In genomic region chr14:17927469-17927868, GRCm38 (mm10) we compare ENCODE assay signal across 9 mouse cellular contexts.
DNase-seq lines count a peak whose midpoint lies in the region; ATAC-seq and TF ChIP-seq lines count a peak whose summit lies in the region.
"Had no signal": no experiment of that assay in that cellular context is flagged by ENCODE, and none has a peak within 500 bp of the region (broad histone marks: within the 10 kb centered on the region; RNA-seq: fewer than 3 reads in every experiment).

No protein-coding gene starts in this region.

- in situ Hi-C loops in CH12.LX (cut with MboI; ENCODE audit: low pct_ligation_motif_present, low pct_unique_long_range_greater_than_20kb, low sequenced_read_pairs): no loop called here

- no peak for ATAC-seq in embryonic facial prominence, embryonic 11.5 days (replicated peaks; ENCODE audit: insufficient number of reproducible peaks, low FRiP score, low TSS enrichment, low read depth)

- no peak for TF ChIP-seq EP300 in CH12.LX (IDR thresholded peaks at IDR 0.05; ENCODE audit: low read length)

- H3K79me2 ChIP-seq in CH12.LX (replicated peaks; ENCODE audit: control insufficient read depth, extremely low read depth, insufficient read depth, poor library complexity, severe bottlenecking): no peaks in the 10 kb centered on the region

- peak; percentile 59 for TF ChIP-seq RAD21 in CH12.LX (IDR thresholded peaks at IDR 0.05; ENCODE audit: low read depth, low read length)

- no peak overlapping the region for H3K9ac ChIP-seq in embryonic facial prominence, embryonic 11.5 days (replicated peaks; ENCODE audit: low read length)
- no peak overlapping the region for H3K9ac ChIP-seq in CH12.LX (ENCODE audit: insufficient read depth, low read depth)

- H3K4me2 ChIP-seq in embryonic facial prominence, embryonic 11.5 days (ENCODE audit: low read depth, low read length): no peak overlapping the region
- no peak overlapping the region for H3K4me2 ChIP-seq in CH12.LX (ENCODE audit: insufficient read depth, low read depth, poor library complexity, severe bottlenecking)

- no peak for TF ChIP-seq POLR2A in CH12.LX (IDR thresholded peaks at IDR 0.05; ENCODE audit: low read depth, low read length)

- H3K27ac ChIP-seq in embryonic facial prominence, embryonic 11.5 days (replicated peaks; ENCODE audit: low read depth, low read length): no peak overlapping the region
- H3K27ac ChIP-seq in embryonic facial prominence, embryonic 10.5 days (replicated peaks): no peak overlapping the region
- H3K27ac ChIP-seq in CH12.LX (ENCODE audit: insufficient read depth, low read depth): no peak overlapping the region

- no peaks in the 10 kb centered on the region for H3K9me3 ChIP-seq in embryonic facial prominence, embryonic 11.5 days (replicated peaks; ENCODE audit: control insufficient read depth, low read length)
- no peaks in the 10 kb centered on the region for H3K9me3 ChIP-seq in embryonic facial prominence, embryonic 10.5 days
- H3K9me3 ChIP-seq in CH12.LX (replicated peaks; ENCODE audit: low read length): no peaks in the 10 kb centered on the region

- TF ChIP-seq CTCF in CH12.LX (conservative IDR thresholded peaks at IDR 0.05 in 1 of 2, IDR thresholded peaks at IDR 0.05 in 1 of 2; ENCODE audit: low read depth in 2 of 2, low read length in 2 of 2): peak in 1 of 2 experiments; percentile 58; a peak in 2 of 4 replicates

- no peaks in the 10 kb centered on the region for H3K4me1 ChIP-seq in embryonic facial prominence, embryonic 11.5 days (ENCODE audit: control insufficient read depth, insufficient read depth, low read length)
- H3K4me1 ChIP-seq in embryonic facial prominence, embryonic 10.5 days: peaks cover 6% of the 10 kb centered on the region
- no peaks in the 10 kb centered on the region for H3K4me1 ChIP-seq in CH12.LX (ENCODE audit: control insufficient read depth in 1 of 2, insufficient read depth in 2 of 2)

- dilution Hi-C loops in CH12.LX (cut with MboI; ENCODE audit: extremely low pct_ligation_motif_present, extremely low pct_unique_long_range_greater_than_20kb, low sequenced_read_pairs): no loop called here

- 33% methylated on average over 1 of the region's 1 CpGs for WGBS in embryonic facial prominence, embryonic 11.5 days
- WGBS in embryonic facial prominence, embryonic 10.5 days: 38% methylated on average over 1 of the region's 1 CpGs

- H3K27me3 ChIP-seq in embryonic facial prominence, embryonic 11.5 days (ENCODE audit: control insufficient read depth, insufficient read depth, low read length): no peaks in the 10 kb centered on the region
- H3K27me3 ChIP-seq in embryonic facial prominence, embryonic 10.5 days (replicated peaks; ENCODE audit: low read depth, poor library complexity, severe bottlenecking): no peaks in the 10 kb centered on the region
- H3K27me3 ChIP-seq in CH12.LX (replicated peaks): no peaks in the 10 kb centered on the region

- peak; percentile 19 for DNase-seq in embryonic facial prominence, embryonic 11.5 days (ENCODE audit: low spot score)
- no peak for DNase-seq in embryonic facial prominence, embryonic 10.5 days (ENCODE audit: low spot score)
- DNase-seq in CH12.LX (ENCODE audit: extremely low read depth): peak; percentile 12
- peak; percentile 43 for DNase-seq in cerebellum, adult 9-11 months
- DNase-seq in gastrocnemius, postnatal 10 days: peak; percentile 16
- DNase-seq in layer of hippocampus, adult 11-12 months (ENCODE audit: low spot score): peak; percentile 78
- DNase-seq in lung, postnatal 36 days: peak; percentile 62
- no peak for DNase-seq in T-cell, adult 2 months (ENCODE audit: low spot score)

- H3K36me3 ChIP-seq in embryonic facial prominence, embryonic 11.5 days (replicated peaks; ENCODE audit: control insufficient read depth, insufficient read depth, low read depth, low read length): no peaks in the 10 kb centered on the region
- H3K36me3 ChIP-seq in embryonic facial prominence, embryonic 10.5 days (replicated peaks): no peaks in the 10 kb centered on the region
- no peaks in the 10 kb centered on the region for H3K36me3 ChIP-seq in CH12.LX (replicated peaks in 1 of 2; ENCODE audit: control insufficient read depth in 1 of 2, insufficient read depth in 1 of 2, low read length in 1 of 2)

- no peak overlapping the region for H3K4me3 ChIP-seq in embryonic facial prominence, embryonic 11.5 days (ENCODE audit: low read depth, low read length)
- H3K4me3 ChIP-seq in embryonic facial prominence, embryonic 10.5 days: no peak overlapping the region
- H3K4me3 ChIP-seq in CH12.LX (replicated peaks in 1 of 3; ENCODE audit: low read depth in 2 of 3, low read length in 2 of 3, poor library complexity in 1 of 3): no peak overlapping the region
- H3K4me3 ChIP-seq: erythroblast, embryonic 14.5 days had no signal

TF ChIP-seq in CH12.LX, 34 proteins besides CTCF, POLR2A, EP300 and RAD21:
- TF ChIP-seq MAFK (IDR thresholded peaks at IDR 0.05; ENCODE audit: insufficient replicate concordance, low read length) (no peak), MEF2A (IDR thresholded peaks at IDR 0.05; ENCODE audit: borderline replicate concordance, low read depth, low read length) (no peak), SMC3 (IDR thresholded peaks at IDR 0.05; ENCODE audit: low read depth, low read length) (peak; percentile 50)

Comparison
In these comparisons a context has a peak if more than half of its experiments do, and no peak if none do; other contexts are left out.
1. DNase-seq: peak in embryonic facial prominence, embryonic 11.5 days (single experiment), CH12.LX (single experiment), cerebellum, adult 9-11 months (single experiment), gastrocnemius, postnatal 10 days (single experiment), layer of hippocampus, adult 11-12 months (single experiment) and lung, postnatal 36 days (single experiment); none in embryonic facial prominence, embryonic 10.5 days (single experiment) and T-cell, adult 2 months (single experiment).